Comparison of ENCODE assay signal across 9 mouse cellular contexts in the genomic region with DNA sequence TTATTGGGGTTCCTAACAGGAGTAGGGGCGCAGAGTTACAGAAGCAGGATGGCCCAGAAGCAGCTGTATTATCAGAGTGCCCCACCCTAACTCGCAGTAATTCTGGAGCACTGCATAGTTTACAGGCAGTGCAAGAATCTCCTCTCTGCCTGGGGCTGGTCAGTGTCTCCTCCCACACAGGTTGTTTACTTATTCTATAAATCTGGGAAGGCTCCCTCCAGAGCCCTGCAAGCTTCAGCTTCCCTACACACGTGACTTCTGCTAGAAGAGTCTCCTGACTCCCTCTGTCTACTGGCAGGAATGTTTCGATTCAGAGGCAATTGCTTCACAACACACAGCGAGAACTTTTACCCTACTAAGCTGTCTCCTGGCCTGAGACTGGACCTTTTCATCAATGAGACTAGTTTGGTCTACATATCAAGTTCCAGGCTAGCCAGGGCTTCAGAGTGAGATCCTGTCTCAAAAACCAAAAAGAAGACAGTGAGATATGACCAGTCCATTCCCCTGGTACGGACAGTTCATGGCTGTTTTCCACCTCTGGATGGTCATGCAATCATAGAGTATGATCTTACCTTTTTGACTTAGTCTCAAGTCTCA. TPM values are rescaled to one million over a fixed set of nuclear protein-coding genes. Genes with fewer than 3 reads are reported as not detected.
DNase-seq lines count a peak whose midpoint lies in the region; ATAC-seq and TF ChIP-seq lines count a peak whose summit lies in the region.
"Had no signal": no experiment of that assay in that cellular context is flagged by ENCODE, and none has a peak within 500 bp of the region (broad histone marks: within the 10 kb centered on the region; RNA-seq: fewer than 3 reads in every experiment).

No protein-coding gene starts in this region.

- peak; percentile 97 for ATAC-seq in intestine, embryonic 15.5 days
- peak; percentile 89 for ATAC-seq in stomach, postnatal 0 days (ENCODE audit: low FRiP score, low TSS enrichment)
- no peak for ATAC-seq in cerebellum, adult (ENCODE audit: insufficient number of reproducible peaks, low FRiP score, low TSS enrichment)
- ATAC-seq: forebrain, embryonic 15.5 days had no signal

- H3K9ac ChIP-seq in intestine, embryonic 15.5 days, result no peak overlapping the region
- H3K9ac ChIP-seq in stomach, postnatal 0 days (ENCODE audit: low read length), result no peak overlapping the region
- H3K9ac ChIP-seq: forebrain, embryonic 15.5 days had no signal

- no peaks in the 10 kb centered on the region for H3K36me3 ChIP-seq in intestine, embryonic 15.5 days
- H3K36me3 ChIP-seq in stomach, postnatal 0 days (ENCODE audit: control insufficient read depth, insufficient read depth, low read length), result no peaks in the 10 kb centered on the region
- H3K36me3 ChIP-seq: forebrain, embryonic 15.5 days had no signal

- H3K27me3 ChIP-seq in intestine, embryonic 15.5 days (replicated peaks), result no peaks in the 10 kb centered on the region
- no peaks in the 10 kb centered on the region for H3K27me3 ChIP-seq in stomach, postnatal 0 days (ENCODE audit: control insufficient read depth, insufficient read depth, low read length)
- H3K27me3 ChIP-seq: forebrain, embryonic 15.5 days had no signal

- 25% methylated on average over 6 of the region's 6 CpGs for WGBS in intestine, embryonic 15.5 days
- 31% methylated on average over 6 of the region's 6 CpGs for WGBS in stomach, postnatal 0 days

- H3K27ac ChIP-seq in intestine, embryonic 15.5 days, result peak overlapping the region; percentile 76
- H3K27ac ChIP-seq in stomach, postnatal 0 days (replicated peaks), result peak overlapping the region; percentile 35; the same call in 1 of the 2 replicates
- H3K27ac ChIP-seq: forebrain, embryonic 15.5 days had no signal

- peaks cover 19% of the 10 kb centered on the region for H3K4me1 ChIP-seq in intestine, embryonic 15.5 days (replicated peaks)
- H3K4me1 ChIP-seq in stomach, postnatal 0 days (replicated peaks; ENCODE audit: control insufficient read depth, insufficient read depth), result no peaks in the 10 kb centered on the region; the same call in none of the 2 replicates
- H3K4me1 ChIP-seq: forebrain, embryonic 15.5 days had no signal

- DNase-seq in thymus, postnatal 14 days, result peak; percentile 0
- no peak for DNase-seq in thymus, adult 18-20 months
- peak; percentile 22 to 43 for DNase-seq in kidney, postnatal 25 days
- no peak for DNase-seq in stomach, postnatal 0 days (ENCODE audit: low spot score)
- no peak for DNase-seq in gastrocnemius, adult 8-10 months (ENCODE audit: low spot score in 2 of 2)
- no peak for DNase-seq in heart, adult 9 months (ENCODE audit: low spot score in 2 of 2)

- H3K4me2 ChIP-seq in intestine, embryonic 15.5 days (replicated peaks), result peak overlapping the region; percentile 11; the same call in 1 of the 2 replicates
- H3K4me2 ChIP-seq in stomach, postnatal 0 days (replicated peaks; ENCODE audit: low read depth), result no peak overlapping the region
- H3K4me2 ChIP-seq: forebrain, embryonic 15.5 days had no signal

- H3K4me3 ChIP-seq in intestine, embryonic 15.5 days (replicated peaks), result no peak overlapping the region
- no peak overlapping the region for H3K4me3 ChIP-seq in stomach, postnatal 0 days (ENCODE audit: low read depth, low read length)
- H3K4me3 ChIP-seq: forebrain, embryonic 15.5 days had no signal

- no peak for TF ChIP-seq EP300 in stomach, postnatal 0 days (optimal IDR thresholded peaks at IDR 0.05)

- peak; percentile 53; the same call in 1 of the 2 replicates for TF ChIP-seq CTCF in stomach, postnatal 0 days (IDR thresholded peaks at IDR 0.05; ENCODE audit: low read depth)

- H3K9me3 ChIP-seq in intestine, embryonic 15.5 days, result no peaks in the 10 kb centered on the region
- no peaks in the 10 kb centered on the region for H3K9me3 ChIP-seq in stomach, postnatal 0 days (ENCODE audit: control insufficient read depth, low read length)
- H3K9me3 ChIP-seq: forebrain, embryonic 15.5 days had no signal

RNA-seq across cellular contexts. Expression of a gene that starts 9.7 kb away (rescaled TPM):
- 0.53 and 0.61 TPM in 2 replicates for polyA plus RNA-seq in intestine, embryonic 15.5 days (2015; fragmentation: Nextera tagmentation; extraction: Ambion mirVana)
- polyA plus RNA-seq in stomach, postnatal 0 days (2015; fragmentation: Nextera tagmentation; extraction: Ambion mirVana), result 1.4 and 2.2 TPM in 2 replicates
- total RNA-seq in gastrocnemius, adult 8-10 months (2022), result under 1 TPM in 3 of 4 experiments, not detected in 1; 0.24 to 0.61 (median 0.56) TPM

RNA-seq across cellular contexts. Expression of a gene that starts 32.9 kb away (rescaled TPM):
- polyA plus RNA-seq in intestine, embryonic 15.5 days (2015; fragmentation: Nextera tagmentation; extraction: Ambion mirVana), result 92.2 and 98.3 TPM in 2 replicates
- polyA plus RNA-seq in stomach, postnatal 0 days (2015; fragmentation: Nextera tagmentation; extraction: Ambion mirVana), result 484 and 502 TPM in 2 replicates
- 10 to 100 TPM in 3 of 4 experiments, 1 to 10 TPM in 1; 9.8 to 33.8 (median 12.1) TPM for total RNA-seq in gastrocnemius, adult 8-10 months (2022)

Comparison
In these comparisons a context has a peak if more than half of its experiments do, and no peak if none do; other contexts are left out.
1. DNase-seq: peak in thymus, postnatal 14 days (single experiment) and kidney, postnatal 25 days (2 of 2); none in thymus, adult 18-20 months (0 of 2), stomach, postnatal 0 days (single experiment), gastrocnemius, adult 8-10 months (0 of 2) and heart, adult 9 months (0 of 2).